Mouse (Mus musculus): ENCODE measurements at regions not wholly inside any gene's neighbourhood (a gene's known extent, or its start where the extent isn't known, plus 50 kb on each side); places are given as distances from the start of the nearest gene placed in this dataset.
A peak's percentile ranks its signal among the peaks of the same experiment; 100 is the strongest.
"Not testable (repeated sequence)": the region's sequence is repeated elsewhere in the genome, so short reads cannot be mapped to it uniquely, and the experiment has no call there.

DNA sequence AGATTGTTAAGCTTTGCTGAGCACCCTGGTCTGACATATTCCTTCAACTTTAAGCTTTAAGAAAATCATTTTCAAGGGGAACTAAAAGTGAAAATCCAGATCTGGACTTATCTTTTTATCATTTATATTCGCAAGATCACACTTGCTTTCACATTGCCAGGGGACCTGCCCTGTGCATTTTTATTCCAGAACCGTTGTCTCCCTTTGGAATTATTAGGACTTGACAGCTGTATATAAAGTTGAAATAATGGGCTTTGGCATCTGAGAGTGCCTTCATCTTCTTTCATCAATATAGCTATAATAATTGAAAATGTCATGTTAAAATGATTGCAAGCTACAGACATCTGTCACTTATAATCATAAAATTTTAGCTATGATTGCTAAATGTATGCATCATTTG is 276.8 kb upstream of the Olfm3 start:
- DNase-seq: no peak

DNA sequence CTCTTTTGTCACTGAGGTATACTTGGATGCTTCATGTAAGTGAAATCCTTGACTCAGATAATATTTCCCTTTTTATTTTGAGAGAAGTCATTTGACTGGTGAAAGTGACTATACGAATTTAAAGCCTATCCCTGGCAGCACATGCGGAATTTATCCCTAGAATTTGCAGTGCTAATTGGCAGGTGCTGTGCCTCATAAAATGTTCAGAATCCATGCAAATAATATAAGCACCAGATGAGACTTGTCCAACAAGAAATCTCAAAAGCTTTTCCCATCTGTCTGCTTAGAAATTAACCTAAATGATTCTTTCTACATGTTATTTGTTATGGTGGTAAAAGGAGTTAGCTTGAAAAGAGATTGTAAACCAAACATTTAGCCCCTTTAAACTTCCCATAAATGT is 268.5 kb upstream of the Olfm3 start:
- no peak for DNase-seq

DNA sequence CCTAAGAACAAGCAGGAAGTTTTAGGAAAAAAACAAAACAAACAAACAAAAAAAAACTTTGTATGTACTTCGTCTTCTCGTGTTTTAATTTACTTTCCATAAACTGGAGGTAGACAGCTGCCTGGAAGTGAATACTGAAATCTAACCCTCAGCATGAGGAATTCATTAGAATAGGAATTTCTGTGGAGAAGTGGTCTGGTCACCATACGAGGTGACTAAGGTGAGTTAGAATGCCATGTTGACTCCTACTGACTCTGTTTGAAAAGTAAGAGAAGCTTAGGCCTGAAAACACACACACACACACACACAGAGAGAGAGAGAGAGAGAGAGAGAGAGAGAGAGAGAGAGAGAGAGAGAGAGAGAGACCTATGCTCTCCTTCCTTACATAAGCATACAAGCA is 255.9 kb upstream of the Olfm3 start:
- DNase-seq: peak; percentile 33

DNA sequence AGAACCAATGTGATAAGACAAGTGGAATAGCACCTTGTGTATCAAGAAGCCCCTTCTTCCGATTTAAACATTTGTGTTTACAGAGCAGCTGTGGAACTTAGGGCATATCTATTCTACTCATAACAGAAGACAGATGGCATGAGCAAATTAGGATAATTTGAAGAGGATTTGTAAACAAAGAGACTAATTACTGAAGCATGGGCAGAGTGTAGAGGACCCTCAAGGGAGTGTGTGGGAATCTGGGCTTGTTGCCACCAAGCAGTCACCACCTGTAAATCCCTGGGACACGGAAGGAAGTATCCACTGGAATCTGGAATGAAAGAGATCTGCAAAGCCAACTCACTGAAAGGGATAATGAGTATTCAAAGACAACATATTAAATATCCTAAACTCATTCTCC is 205.9 kb upstream of the Olfm3 start:
- no peak for DNase-seq

DNA sequence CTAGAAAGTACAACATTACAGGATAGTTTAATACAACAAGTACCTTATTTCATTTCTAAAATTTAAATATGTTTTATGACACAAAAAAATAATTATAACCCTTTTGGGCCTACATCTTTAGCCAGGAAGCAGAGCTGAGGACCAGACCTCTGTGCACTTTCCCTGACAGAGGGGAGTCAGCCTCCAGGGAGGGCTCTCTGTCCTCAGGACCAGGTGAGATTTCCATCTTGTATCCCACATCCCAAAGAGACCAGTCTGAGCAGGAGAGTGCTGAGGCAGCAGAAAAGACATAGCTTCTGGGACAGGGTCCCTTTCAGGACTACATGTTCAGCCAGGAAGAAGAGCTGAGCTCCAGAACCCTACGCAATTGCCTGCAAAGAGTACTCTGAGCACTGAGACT is 178.7 kb upstream of the Olfm3 start:
- no peak for DNase-seq

DNA sequence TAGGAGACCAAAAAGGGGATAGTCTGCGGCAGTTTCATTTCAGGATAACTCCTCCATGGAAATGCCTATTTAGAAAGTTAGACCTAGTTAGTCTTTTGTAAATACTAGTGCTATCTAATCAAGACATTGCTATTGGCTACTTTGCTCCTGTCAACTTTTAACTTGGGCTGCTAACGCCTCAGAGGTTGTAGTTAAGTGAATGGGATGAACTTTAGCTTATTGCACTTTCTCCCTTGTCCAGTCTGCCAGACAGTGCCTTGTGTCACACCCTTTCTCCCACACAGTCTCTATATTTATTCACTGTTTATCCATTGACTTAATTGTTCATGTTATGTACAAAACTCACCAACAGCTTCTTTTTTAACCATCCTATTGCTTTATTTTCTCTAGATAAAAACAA is 167.5 kb upstream of the Olfm3 start:
- no peak for DNase-seq

DNA sequence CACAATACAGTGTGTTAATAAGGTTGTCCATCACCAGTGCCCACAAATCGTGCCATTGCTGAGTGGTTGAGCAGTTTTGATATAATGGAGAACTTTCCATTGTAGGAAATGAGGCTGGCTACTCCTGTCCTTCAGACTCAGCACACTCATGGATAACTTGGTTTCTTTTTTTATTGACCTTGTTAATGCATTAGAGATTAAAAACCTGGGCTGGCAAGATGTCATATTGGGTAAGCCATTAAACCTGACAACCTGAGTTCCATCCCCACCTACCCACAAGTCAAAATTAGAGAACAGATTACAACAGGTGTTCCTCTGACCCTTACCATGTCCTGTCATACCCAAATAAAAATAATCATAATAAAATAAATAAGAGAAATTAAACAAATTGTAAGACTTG is 159.7 kb upstream of the Olfm3 start:
- DNase-seq: no peak

DNA sequence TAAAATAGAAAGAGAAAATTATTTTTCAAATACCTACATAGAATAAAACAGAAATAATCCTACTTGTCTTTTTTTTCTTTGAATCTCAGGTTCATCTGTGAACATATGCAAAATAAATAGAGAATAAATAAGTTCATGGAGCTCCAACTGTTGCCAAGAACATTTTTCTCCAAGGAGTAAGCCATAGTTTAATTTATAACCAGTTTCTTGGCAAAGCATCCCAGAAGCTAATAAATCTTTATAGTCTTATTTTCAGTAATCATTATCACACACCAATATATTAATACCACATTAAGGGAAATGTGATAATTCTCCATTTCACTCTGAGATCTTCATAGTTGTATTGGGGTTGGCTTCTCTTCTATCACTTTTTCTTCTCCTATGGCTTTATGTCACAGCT is 158.7 kb upstream of the Olfm3 start:
- DNase-seq: no peak

DNA sequence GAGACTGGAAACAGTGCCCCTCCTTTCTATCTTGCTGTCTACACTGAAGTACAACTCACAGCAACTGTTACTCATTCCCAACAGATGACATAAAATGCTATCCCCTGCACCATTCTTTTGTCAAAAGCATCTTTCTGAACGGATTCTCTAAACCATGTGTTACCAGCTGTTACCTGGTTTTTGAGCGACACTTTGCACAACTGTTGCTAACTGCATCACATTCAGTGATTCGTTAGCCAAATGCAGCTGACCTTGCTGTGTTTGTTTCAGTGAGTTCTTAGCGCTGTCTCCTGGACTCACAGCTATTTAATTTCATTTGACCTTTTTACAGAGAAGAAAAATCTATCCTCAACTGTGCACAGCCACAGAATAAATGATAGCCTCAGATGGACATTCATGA is 146.6 kb upstream of the Olfm3 start:
- no peak for DNase-seq

DNA sequence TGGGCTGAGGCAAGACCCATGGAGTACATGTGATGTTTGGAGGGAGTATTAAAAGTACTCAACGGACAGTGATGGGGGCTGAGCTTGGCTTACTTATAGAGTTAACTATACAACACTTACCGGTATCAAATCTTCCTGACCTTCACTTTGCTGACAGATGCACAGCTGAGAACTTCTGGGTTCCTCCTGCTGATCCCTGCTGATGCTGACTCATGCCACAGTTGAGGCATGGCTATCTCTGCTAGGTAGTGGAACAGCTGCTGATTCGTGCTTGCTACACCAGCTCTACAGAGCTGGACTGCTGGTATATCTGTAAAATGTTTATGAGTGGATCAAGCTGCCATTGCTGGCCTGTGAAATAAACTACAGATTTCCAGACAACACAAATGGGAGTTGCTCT is 145.3 kb upstream of the Olfm3 start:
- DNase-seq: no peak

DNA sequence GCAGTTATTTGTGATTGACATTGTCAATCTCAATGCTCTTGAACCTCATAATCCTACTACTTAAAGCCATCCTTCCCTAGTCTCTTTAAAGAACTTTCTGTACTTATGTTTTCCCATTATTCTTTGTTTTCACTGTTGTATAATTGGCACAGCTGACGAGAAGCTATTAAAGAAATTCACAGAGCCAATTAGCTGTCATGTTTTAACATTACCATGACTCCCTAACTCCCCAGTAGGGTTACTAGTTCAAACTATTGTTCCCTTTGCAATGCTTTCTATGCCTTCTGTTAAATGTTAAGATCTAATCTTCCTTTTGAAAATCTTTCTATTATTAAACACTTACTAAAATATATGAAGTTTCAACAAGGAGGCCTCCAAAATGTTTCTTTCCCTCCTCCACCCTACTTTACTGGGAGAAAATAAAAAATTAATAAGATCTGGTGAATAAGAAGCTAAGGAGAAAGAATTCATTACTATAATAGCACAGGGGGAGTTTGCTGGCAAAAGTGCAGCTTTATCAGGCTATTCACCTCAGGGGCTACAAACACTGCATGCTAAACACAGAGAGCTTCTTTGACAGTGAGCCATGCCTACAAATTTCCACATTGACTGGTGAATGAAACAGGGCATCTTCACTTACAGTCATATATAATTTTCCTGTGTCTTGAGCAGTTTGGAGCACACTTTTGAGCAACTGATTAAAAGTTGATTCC is 144.4 kb upstream of the Olfm3 start:
- DNase-seq: no peak

DNA sequence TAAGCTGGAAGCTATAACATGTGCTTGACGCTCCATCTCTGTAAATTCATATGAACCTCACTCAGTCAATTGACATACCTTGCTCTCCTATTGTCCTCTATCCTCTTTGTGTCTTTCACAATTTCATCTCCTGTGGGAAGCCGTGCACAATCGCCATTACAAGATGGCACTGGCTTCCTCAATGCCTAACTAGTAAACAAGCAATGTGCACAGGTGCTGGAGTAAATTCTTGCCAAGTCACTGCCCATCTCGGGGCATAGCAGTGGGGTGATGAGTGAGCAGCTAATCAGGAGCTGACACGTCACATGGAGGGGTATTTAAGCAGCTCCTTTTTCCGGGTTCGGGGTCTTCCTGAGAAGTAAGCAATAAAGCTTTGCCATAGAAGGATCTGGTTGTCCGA is 141.5 kb upstream of the Olfm3 start:
- DNase-seq: not testable (repeated sequence)

DNA sequence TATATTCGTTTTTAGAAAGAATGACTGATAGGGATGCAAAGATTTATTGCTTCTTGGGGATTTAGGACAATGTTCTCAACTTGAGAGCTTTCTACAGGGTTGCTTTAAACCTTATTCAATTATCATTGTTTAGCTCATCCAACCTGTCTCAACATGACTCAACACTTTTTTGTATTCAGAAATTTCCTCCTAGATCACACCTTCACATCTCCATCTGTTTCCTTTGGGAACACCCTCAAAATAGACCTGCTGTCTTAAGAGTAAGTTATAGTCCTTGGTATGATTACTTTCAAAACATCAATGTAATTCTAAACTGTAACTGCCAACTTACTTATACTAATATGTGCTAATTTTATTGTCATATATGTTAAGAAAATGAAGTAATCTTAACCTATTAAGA is 114.8 kb upstream of the Olfm3 start:
- DNase-seq: no peak

DNA sequence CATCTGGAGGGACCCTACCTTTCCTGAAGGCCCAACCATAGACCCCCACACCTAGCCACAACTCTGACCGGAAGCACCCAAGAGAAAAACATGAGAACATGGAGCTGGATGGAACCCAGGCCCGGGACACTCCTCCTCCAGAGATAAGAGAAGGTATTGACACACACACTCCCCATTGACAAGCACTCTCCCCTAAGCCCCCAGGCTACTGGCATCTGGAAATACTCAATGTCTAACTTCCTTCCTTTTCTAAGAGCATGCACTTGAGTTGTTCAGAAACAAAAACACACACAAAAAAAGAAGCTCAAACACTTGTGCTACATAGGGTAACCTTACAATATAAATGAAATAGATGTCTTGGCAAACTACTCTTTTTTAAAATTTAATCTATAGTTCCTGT is 113.9 kb upstream of the Olfm3 start:
- peak; percentile 11 for DNase-seq

DNA sequence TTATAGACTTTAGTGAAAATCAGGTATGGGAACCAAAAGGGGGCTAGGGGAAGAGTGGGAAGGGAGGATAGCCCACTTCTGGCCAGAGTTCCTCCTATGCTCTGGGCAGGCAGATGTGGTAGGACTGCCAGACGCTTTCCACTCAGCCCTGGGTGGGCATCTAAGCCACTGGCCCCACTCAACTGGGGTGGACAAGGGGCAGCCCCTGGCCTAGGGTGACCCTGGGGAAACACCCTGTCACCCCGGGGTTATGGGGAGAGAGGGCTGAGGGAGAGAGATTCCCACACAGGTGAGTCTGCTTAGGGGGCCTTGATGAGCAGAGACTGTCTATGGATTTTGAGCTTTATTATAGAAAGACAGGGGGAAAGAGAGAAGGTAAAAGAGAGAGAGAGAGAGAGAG is 70.8 kb upstream of the Olfm3 start:
- no peak for DNase-seq
